8 mouse cellular contexts compared by ENCODE assay signal in the genomic region with DNA sequence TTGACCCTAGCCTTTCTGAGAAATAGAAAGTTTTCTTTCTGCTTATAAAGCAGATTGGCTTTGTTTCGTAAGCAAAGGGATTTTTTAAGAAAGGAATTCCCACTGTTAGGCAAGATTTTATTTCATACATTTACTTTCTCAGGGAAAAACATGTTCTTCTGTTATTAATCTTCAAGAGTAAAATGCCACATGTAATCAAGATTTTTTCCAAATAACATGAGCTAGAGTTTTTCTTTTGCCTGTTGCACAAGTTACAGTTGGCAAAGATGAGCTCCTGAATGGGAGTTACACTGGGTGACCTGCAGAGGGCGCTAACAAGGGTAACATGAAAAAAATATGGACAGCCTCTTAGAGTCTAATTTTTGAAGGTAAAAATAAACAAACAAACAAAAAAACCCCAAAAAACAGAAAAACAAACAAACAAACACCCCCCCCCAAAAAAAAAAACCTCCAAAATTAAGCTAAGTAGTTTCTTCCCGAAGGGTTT.
DNase-seq lines count a peak whose midpoint lies in the region; ATAC-seq and TF ChIP-seq lines count a peak whose summit lies in the region.
"Had no signal": no experiment of that assay in that cellular context is flagged by ENCODE, and none has a peak within 500 bp of the region (broad histone marks: within the 10 kb centered on the region; RNA-seq: fewer than 3 reads in every experiment).

No protein-coding gene starts in this region.

- no peak for TF ChIP-seq POLR2A in CH12.LX (IDR thresholded peaks at IDR 0.05; ENCODE audit: low read depth, low read length)

- H3K9ac ChIP-seq in intestine, postnatal 0 days (ENCODE audit: low read depth, low read length): no peak overlapping the region
- no peak overlapping the region for H3K9ac ChIP-seq in intestine, embryonic 16.5 days (ENCODE audit: low read depth, low read length)
- H3K9ac ChIP-seq in CH12.LX (ENCODE audit: insufficient read depth, low read depth): no peak overlapping the region
- no peak overlapping the region for H3K9ac ChIP-seq in neural tube, embryonic 15.5 days (replicated peaks)
- H3K9ac ChIP-seq: limb, embryonic 15.5 days had no signal

- H3K27me3 ChIP-seq in intestine, postnatal 0 days (replicated peaks; ENCODE audit: control insufficient read depth, insufficient read depth, low read length): 0 out of 2 replicates have a peak, but pooled peaks cover 4% of the 10 kb centered on the region
- H3K27me3 ChIP-seq in intestine, embryonic 16.5 days (replicated peaks; ENCODE audit: control insufficient read depth, insufficient read depth, low read length): no peaks in the 10 kb centered on the region
- H3K27me3 ChIP-seq in CH12.LX (replicated peaks): no peaks in the 10 kb centered on the region
- H3K27me3 ChIP-seq in neural tube, embryonic 15.5 days (replicated peaks): no peaks in the 10 kb centered on the region
- H3K27me3 ChIP-seq: limb, embryonic 15.5 days had no signal

- no peaks in the 10 kb centered on the region for H3K36me3 ChIP-seq in intestine, postnatal 0 days (ENCODE audit: control insufficient read depth, insufficient read depth)
- H3K36me3 ChIP-seq in intestine, embryonic 16.5 days (ENCODE audit: control insufficient read depth, insufficient read depth, low read length): no peaks in the 10 kb centered on the region
- H3K36me3 ChIP-seq in CH12.LX (replicated peaks in 1 of 2; ENCODE audit: control insufficient read depth in 1 of 2, insufficient read depth in 1 of 2, low read length in 1 of 2): no peaks in the 10 kb centered on the region
- H3K36me3 ChIP-seq in neural tube, embryonic 15.5 days: no peaks in the 10 kb centered on the region
- H3K36me3 ChIP-seq: limb, embryonic 15.5 days had no signal

- TF ChIP-seq EP300 in CH12.LX (IDR thresholded peaks at IDR 0.05; ENCODE audit: low read length): no peak

- intact Hi-C loops in heart, postnatal 14 days (cut with DNase I): no loop called here

- no peak for ATAC-seq in intestine, postnatal 0 days
- no peak for ATAC-seq in intestine, embryonic 16.5 days
- no peak for ATAC-seq in erythroid progenitor cell, adult 5-6 weeks (replicated peaks; ENCODE audit: low FRiP score, poor library complexity, severe bottlenecking)
- no peak for ATAC-seq in neural tube, embryonic 15.5 days (ENCODE audit: low FRiP score)

- 69% methylated on average over 3 of the region's 3 CpGs for WGBS in intestine, postnatal 0 days
- 67% methylated on average over 3 of the region's 3 CpGs for WGBS in intestine, embryonic 16.5 days
- WGBS in neural tube, embryonic 15.5 days: 74% methylated on average over 3 of the region's 3 CpGs

- no peak; the same call in 1 of the 2 replicates for TF ChIP-seq RAD21 in CH12.LX (IDR thresholded peaks at IDR 0.05; ENCODE audit: low read depth, low read length)

- no peaks in the 10 kb centered on the region for H3K9me3 ChIP-seq in intestine, postnatal 0 days (ENCODE audit: control insufficient read depth)
- H3K9me3 ChIP-seq in intestine, embryonic 16.5 days (ENCODE audit: control insufficient read depth, low read length): no peaks in the 10 kb centered on the region
- H3K9me3 ChIP-seq in CH12.LX (replicated peaks; ENCODE audit: low read length): no peaks in the 10 kb centered on the region
- H3K9me3 ChIP-seq in neural tube, embryonic 15.5 days (replicated peaks): no peaks in the 10 kb centered on the region
- H3K9me3 ChIP-seq: limb, embryonic 15.5 days had no signal

- DNase-seq in CH12.LX (ENCODE audit: extremely low read depth) (peak; percentile 32), NIH3T3 (ENCODE audit: low read depth) (peak; percentile 90)
- DNase-seq in heart, postnatal 14 days: peak; percentile 38 to 48

- H3K27ac ChIP-seq in intestine, postnatal 0 days (ENCODE audit: low read depth, low read length): no peak overlapping the region
- no peak overlapping the region for H3K27ac ChIP-seq in intestine, embryonic 16.5 days (ENCODE audit: low read length)
- no peak overlapping the region for H3K27ac ChIP-seq in CH12.LX (ENCODE audit: insufficient read depth, low read depth)
- no peak overlapping the region for H3K27ac ChIP-seq in neural tube, embryonic 15.5 days (replicated peaks)
- H3K27ac ChIP-seq: limb, embryonic 15.5 days had no signal

- no peaks in the 10 kb centered on the region for H3K4me1 ChIP-seq in intestine, postnatal 0 days (replicated peaks; ENCODE audit: control insufficient read depth, insufficient read depth, low read length)
- H3K4me1 ChIP-seq in intestine, embryonic 16.5 days (ENCODE audit: control insufficient read depth, insufficient read depth, low read length): 0 out of 2 replicates have a peak, but pooled peaks cover 2% of the 10 kb centered on the region
- no peaks in the 10 kb centered on the region for H3K4me1 ChIP-seq in CH12.LX (ENCODE audit: control insufficient read depth in 1 of 2, insufficient read depth in 2 of 2)
- no peaks in the 10 kb centered on the region for H3K4me1 ChIP-seq in neural tube, embryonic 15.5 days

- H3K79me2 ChIP-seq in CH12.LX (replicated peaks; ENCODE audit: control insufficient read depth, extremely low read depth, insufficient read depth, poor library complexity, severe bottlenecking): no peaks in the 10 kb centered on the region

- in situ Hi-C loops in CH12.LX (cut with MboI; ENCODE audit: low pct_ligation_motif_present, low pct_unique_long_range_greater_than_20kb, low sequenced_read_pairs): no loop called here

- peak; percentile 68 for TF ChIP-seq CTCF in intestine, postnatal 0 days (IDR thresholded peaks at IDR 0.05; ENCODE audit: low read depth)
- peak; percentile 59 to 69 for TF ChIP-seq CTCF in CH12.LX (conservative IDR thresholded peaks at IDR 0.05 in 1 of 2, IDR thresholded peaks at IDR 0.05 in 1 of 2; ENCODE audit: low read depth in 2 of 2, low read length in 2 of 2)

- dilution Hi-C loops in CH12.LX (cut with MboI; ENCODE audit: extremely low pct_ligation_motif_present, extremely low pct_unique_long_range_greater_than_20kb, low sequenced_read_pairs): no loop called here

- no peak overlapping the region for H3K4me3 ChIP-seq in intestine, postnatal 0 days (ENCODE audit: low read depth, low read length)
- no peak overlapping the region for H3K4me3 ChIP-seq in intestine, embryonic 16.5 days (ENCODE audit: low read length)
- no peak overlapping the region for H3K4me3 ChIP-seq in CH12.LX (replicated peaks in 1 of 3; ENCODE audit: low read depth in 2 of 3, low read length in 2 of 3, poor library complexity in 1 of 3)
- no peak overlapping the region for H3K4me3 ChIP-seq in neural tube, embryonic 15.5 days (replicated peaks)
- H3K4me3 ChIP-seq: limb, embryonic 15.5 days had no signal

- no peak overlapping the region for H3K4me2 ChIP-seq in intestine, postnatal 0 days (replicated peaks; ENCODE audit: low read depth)
- no peak overlapping the region for H3K4me2 ChIP-seq in intestine, embryonic 16.5 days (ENCODE audit: low read depth, low read length)
- peak overlapping the region; percentile 8; the same call in 1 of the 2 replicates for H3K4me2 ChIP-seq in CH12.LX (ENCODE audit: insufficient read depth, low read depth, poor library complexity, severe bottlenecking)
- H3K4me2 ChIP-seq in neural tube, embryonic 15.5 days: no peak overlapping the region
- H3K4me2 ChIP-seq: limb, embryonic 15.5 days had no signal

TF ChIP-seq in CH12.LX, 34 proteins besides CTCF, POLR2A, EP300 and RAD21:
- TF ChIP-seq ZNF384 (IDR thresholded peaks at IDR 0.05; ENCODE audit: low read depth, low read length): peak; percentile 59; the same call in 1 of the 2 replicates
- TF ChIP-seq ZKSCAN1 (IDR thresholded peaks at IDR 0.05; ENCODE audit: borderline replicate concordance, low read depth, low read length): no peak
- TF ChIP-seq SMC3 (IDR thresholded peaks at IDR 0.05; ENCODE audit: low read depth, low read length): peak; percentile 35

Comparison
In these comparisons a context has a peak if more than half of its experiments do, and no peak if none do; other contexts are left out.
1. DNase-seq: peak in every context shown above with its lines; median percentile 90 in NIH3T3; 43 in heart, postnatal 14 days; 32 in CH12.LX.